Mouse (Mus musculus) left cerebral cortex, postnatal 36 days (tissue): ENCODE measurements around the gene Sh3gl1. TPM values are rescaled to one million over a fixed set of nuclear protein-coding genes. Genes with fewer than 3 reads are reported as not detected.
"Not testable (repeated sequence)": the region's sequence is repeated elsewhere in the genome, so short reads cannot be mapped to it uniquely, and the experiment has no call there.

ENCODE experiments used
- DNase-seq, 2 experiments: peaks; one replicate each; pipeline ENCODE4 v3.0.0; 2021 to 2022; ENCODE audit warnings: low spot score in 2 of 2, mixed read lengths in 1 of 2
- intact Hi-C: fragments of 180-260 bp; cut with DNase I; formaldehyde crosslinking; loops from one replicate; pipeline ENCODE4 v1.15.1; 2025
- total RNA-seq, 2 experiments: library from RNA; stranded (reverse); gene quantifications; 2 replicates each; pipeline ENCODE4 v1.2.3; 2021

Gene Sh3gl1
- 10 to 100 TPM; 39.3 to 45.1 TPM for total RNA-seq

DNA sequence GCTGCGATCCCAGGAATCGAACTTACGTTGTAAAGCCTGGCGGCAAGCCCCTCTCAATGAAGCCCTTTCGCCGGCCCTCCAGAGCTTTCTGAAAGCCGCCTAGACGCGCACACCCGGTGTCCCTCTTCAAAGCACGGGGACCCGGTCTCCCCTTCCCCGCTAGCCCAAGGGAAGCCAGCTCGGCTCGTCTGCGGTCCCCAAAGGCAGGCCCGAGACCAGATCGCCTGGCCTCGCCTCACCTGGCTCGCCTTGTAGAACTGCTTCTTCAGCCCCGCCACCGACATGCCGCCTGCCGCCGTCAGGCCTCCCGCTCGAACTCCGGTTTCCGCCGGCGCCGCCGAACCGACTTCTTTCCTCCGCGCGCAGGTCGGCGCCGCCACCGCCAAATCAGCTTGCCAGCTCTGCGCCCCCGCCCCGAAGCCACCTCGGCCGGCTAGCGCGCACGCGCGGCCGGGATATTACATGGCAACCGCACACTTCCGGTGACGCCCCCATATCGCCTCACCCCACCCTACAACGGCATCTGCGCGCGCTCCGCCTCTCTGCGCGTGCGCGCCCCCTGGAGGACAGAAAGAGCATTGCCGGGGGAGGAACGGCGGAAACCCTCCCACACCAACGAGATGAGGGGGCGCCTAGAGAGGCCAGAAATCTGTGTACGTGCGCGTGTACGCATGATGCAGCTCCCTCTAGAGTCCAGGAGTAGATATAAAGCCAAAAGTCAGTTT is at the start of gene Sh3gl1:
TSS of gene Sh3gl1 (minus strand) at position 460 of the 725 bp plus-strand sequence.
- DNase-seq = peak; percentile 100
- intact Hi-C loops = no loop called here

DNA sequence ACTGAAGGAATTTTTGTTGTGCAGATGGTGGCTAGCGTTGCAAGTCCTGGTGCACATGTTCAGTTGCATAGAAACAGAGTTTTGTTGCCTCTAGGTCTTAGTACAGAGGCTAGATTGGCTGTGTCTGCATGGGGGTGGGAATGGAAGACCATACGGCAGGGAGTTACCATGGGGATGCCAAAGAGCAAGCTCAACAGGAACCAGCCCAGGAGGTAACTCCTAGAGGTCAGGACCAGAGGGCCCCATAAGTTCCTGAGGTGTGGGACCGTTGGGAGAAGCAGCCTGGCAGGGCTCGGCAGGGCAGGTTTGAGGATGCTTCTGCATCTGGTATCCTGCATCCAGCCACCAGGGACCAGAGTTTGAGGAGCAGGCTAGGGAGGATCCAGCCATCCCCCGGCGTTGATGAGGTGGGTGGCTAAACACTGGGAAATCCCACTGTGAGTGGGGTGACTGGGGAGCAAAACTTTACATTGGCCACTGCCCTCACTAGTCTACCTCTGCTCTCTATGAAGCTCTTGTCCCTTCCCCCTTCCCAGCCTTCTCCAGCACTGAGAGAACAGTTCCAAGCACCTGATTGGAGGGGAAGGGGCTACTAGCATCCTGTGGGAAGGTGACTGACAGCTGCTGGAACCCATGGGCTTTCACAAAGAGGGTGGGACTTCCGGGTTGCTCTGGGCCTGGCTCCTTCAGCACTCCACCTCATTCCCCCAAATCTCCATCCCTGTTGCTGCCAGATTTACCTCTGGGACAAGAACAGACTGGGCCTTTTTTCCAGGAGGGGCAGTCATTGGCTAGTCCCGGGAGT is 44.5 kb upstream of the Sh3gl1 start:
- intact Hi-C loops = no loop called here
- DNase-seq = peak; percentile 43 to 51

DNA sequence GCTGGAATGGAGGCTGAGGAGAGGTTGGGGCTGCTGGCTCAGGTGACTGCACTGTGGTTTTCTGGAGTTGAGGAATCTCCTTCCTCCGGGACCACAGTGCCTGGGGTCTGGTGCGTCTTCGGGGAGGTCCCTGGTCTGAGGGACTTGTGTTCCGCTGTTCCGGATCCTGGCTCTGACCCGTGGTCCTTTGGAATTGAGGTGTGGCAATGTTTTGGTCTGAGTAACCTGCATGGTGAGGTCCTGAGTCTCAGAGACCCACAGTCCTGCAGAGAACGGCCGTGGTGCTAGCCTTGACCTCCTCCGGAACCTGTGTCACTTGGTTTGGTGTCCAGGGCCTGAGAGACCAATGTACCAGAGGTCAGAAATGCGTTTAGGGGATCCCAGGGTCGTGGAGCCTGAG is 43.5 kb upstream of the Sh3gl1 start:
- no peak for DNase-seq
- intact Hi-C loops = no loop called here

DNA sequence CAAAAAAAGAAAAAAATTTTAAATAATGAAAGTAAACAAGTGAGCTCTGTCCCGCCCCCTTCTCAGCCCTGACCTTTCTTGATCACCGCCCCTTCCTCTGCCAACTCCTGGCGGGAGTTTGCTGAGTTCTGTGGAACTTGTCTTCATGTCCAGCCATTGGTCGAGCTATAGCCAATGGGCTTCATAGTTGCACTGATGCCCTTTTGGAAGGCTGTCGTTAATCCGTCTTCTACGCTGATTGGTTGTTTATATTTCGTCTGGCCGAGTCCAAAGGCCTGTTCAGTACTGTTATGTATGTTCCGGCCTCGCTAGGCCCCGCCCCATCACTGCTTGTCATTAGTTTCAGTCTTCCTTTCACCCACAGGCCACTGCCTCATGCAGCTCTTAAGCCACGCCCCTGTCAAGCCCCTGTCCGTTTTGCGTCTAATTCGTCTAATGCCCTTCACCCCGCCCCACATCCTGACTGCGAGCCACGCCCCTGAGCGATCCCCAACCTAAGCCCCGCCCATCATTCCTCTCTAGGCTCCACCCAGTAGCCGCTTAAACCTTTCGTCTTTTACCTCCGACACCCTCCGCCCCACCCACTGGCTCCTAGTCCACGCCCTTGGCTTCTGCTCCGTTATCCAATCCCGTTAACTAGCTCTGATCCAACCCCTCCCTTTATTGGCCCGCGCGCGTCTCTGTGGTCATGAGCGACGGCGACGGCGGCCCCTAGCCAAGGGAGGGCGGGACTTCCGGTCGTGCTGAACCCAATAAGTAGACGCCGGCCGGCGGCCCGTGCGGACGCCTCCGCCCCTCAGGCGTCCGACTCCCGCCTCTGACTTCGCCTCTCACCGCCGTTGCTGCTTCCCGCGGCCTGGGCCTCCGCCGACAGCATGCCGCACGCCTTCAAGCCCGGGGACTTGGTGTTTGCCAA is 42.7 kb upstream of the Sh3gl1 start, which contains the start of gene Hdgfl2:
TSS of gene Hdgfl2 (plus strand) at position 755 of the 916 bp plus-strand sequence.
- intact Hi-C loops = no loop called here
- peak; percentile 98 to 99 for DNase-seq

DNA sequence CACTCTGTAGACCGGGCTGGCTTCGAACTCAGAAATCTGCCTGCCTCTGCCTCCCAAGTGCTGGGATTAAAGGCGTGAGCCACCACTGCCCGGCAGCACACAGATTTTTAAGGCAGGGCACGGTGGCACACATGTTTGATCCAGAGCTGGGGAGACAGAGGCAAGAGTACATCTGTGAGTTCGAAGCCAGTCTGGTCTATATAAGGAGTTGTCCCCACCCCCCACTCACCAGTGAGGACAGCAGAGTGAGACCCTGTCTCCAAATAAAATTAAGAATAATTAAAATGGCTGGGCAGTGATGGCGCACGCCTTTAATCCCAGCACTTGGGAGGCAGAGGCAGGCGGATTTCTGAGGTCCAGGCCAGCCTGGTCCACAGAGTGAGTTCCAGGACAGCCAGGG is 41.9 kb upstream of the Sh3gl1 start:
- intact Hi-C loops, DNase-seq: not testable (repeated sequence)

DNA sequence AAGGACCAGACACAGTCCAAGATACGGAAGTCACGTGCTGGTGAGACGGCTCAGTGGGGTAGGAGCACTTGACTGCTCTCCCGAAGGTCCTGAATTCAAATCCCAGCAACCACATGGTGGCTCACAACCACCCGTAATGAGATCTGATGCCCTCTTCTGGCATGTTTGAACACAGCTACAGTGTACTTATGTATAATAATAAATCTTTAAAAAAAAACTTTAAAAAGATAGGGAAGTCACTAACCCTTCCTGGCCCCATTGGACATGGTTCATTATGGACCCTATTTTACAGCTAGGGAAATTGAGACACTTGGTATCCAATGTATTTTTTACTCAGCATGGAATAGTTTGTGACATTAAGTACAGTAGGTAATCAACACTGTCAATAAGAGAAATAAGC is 41.1 kb upstream of the Sh3gl1 start:
- no peak for DNase-seq
- intact Hi-C loops = no loop called here

DNA sequence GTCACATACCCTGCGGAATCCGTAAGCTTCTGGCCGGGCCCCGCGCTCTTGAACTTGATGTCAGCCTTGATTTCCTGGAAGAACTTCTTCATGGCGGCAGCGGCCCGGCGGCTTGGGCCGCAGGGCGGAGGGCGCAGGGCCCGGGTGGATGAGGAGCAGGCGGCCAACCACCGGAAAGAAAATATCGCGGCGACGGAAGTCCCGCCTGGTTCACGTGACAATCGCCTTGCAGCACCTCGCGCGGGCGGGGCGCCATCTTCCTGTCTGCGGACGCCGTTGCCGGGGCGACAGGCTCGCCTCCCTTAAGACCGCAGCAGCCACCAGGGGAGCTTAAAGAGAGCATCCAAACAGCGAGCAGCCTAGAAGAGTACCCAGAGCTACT is 38.4 kb upstream of the Sh3gl1 start, which contains the start of gene Ubxn6:
TSS of gene Ubxn6 (minus strand) at position 202 of the 382 bp plus-strand sequence.
- peak; percentile 98 for DNase-seq
- intact Hi-C loops = loop anchor here (2.0 kb wide), 1 partner anchor 34 kb away; the partner anchor contains the start of gene Chaf1a

DNA sequence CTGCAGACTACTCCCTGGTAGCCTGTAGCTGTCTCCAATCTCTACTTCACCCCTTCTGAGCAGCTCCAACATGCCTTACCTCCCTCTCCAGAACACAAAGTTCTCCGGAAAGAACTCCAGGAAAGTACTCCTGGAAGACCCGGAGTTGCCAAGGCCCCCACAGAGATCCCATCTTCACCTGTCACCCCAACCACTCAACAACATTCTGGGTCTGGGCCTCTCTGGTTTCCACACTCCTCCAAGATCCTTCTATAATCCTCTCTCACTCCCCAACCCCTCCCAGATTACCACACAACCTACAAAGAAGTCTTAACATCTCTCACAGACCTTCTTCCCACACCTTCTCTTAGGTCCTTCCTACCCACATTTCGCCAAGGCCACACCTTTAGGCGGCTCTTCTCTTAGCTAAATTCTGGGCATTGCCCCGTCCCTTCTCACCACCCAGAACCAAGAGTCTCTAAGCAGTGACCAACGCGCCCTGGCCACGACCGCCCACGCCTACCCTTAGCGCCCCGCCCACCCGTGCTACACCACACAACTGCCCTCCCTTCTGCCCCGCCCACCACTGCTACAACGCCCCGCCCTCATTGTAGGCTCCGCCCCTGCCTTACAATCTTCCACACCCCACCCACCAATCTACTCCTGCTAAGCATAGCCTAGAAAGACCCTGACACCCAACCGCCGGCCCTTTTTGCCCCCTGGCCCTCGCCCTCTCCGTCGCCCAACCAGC is 37.8 kb upstream of the Sh3gl1 start:
- DNase-seq = peak in 1 of 2 experiments; percentile 68
- intact Hi-C loops = loop anchor here (2.0 kb wide), 1 partner anchor 33 kb away; the partner anchor contains the start of gene Chaf1a

DNA sequence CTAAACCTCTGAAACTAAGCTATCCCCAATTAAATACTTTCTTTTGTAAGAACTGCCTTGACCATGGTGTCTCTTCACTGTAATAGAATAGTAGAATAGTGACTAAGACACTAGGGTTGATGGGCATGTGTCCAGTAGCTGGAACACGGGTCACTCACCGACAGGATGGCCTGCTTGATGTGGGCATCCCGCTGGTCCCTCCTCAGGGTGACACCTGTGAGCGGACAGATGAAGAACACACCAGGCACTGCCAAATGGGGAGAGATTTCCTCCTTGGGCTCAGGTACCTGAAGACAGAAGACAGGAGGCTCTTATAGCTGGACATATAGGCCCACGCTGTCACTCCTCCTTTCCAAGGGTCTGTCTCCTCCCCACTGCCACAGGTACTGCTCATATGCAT is 35.8 kb upstream of the Sh3gl1 start:
- no peak for DNase-seq
- intact Hi-C loops = no loop called here

DNA sequence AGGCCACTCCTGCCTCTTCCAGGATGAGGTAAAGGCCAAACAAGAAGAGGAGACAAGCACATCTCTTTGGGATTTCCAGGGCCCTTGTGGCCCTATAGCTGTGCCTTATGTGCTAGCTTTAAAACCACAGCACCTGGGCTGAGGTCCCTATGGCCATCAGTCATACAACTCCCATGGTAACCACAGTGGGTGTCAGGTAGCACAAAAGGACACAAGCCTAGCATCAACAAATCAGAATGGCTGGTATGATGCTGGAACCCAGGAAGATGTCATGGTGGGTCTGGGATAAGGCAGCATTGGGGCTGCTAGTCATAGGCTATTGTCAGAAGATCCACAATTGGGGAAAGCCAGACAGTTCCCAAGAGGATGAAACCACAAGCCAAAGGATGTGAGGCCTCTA is 34.7 kb upstream of the Sh3gl1 start:
- DNase-seq = no peak
- intact Hi-C loops = no loop called here

DNA sequence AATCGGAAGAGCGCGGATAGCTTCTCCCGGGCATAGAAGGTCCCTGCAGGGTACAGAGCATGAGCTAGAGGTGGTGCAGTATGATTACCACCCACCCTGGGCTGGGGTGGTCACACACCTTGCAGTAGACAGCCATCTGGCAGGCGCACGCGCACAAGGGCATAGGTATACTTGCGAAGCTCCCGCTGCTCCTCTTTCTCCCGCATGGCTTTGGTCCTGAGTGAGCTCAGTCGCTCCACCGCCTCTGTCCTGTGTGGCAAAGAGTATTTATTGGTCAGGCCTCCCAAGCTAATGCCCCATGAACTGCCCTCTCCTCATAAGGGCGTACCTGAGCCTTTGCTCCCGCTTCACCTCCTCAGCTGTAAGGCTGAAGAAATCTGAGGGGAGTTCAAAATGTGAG is 32.6 kb upstream of the Sh3gl1 start:
- intact Hi-C loops = no loop called here
- no peak for DNase-seq

DNA sequence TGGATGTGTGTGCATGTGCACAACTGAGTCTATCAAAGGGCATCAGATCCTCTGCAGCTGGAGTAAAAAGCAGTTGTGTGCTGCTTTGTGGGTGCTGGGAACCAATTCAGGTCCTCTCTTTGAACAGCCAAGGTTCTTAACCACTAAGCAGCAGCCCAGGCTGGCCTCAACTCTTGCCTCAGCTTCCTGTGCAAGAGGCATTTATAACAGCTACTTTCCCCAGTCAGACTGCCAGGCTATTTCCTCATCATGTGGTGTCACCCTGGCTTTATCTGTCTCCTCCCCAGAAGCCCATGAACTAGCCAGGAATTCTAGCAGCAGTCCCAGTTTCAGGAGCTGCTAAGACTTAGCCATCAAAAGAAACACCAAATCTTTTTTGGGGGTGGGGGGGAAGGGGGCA is 30.0 kb upstream of the Sh3gl1 start:
- DNase-seq = no peak

DNA sequence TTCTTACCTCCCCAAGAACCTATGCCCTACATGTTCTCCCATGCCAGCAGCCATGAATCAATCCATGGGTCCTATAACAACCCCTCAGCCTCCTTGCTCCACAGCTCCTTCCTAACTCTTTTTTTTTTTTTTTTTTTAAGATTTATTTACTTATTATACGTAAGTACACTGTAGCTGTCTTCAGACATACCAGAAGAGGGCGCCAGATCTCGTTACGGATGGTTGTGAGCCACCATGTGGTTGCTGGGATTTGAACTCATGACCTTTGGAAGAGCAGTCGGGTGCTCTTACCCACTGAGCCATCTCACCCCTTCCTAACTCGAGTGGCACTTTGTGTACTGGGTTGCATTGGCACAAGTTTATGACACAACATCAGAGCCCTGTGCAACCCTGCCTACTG is 29.3 kb upstream of the Sh3gl1 start:
- intact Hi-C loops, DNase-seq: not testable (repeated sequence)

More for the DNA sequence above, 30.0 kb upstream of the Sh3gl1 start:
- intact Hi-C loops = no loop called here

DNA sequence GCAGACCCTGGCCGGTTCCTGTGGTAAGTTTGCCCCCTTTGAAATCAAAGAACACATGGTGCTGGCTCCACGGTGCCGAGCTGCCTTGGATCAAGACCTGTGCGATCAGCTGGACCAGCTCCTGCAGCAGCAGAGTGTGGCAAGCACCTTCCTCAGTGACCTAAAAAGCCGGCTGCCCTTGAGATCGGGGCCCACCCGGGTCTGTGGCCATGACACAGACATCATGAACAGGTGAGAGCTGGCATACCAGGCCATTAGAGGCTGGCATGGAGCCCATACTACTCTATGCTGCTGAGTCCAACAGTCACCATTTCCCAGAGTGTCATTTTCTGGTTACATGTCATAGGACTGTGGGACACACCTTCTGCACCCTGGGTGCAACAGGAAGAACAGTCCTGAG is 25.6 kb upstream of the Sh3gl1 start:
- intact Hi-C loops = no loop called here
- DNase-seq = no peak

DNA sequence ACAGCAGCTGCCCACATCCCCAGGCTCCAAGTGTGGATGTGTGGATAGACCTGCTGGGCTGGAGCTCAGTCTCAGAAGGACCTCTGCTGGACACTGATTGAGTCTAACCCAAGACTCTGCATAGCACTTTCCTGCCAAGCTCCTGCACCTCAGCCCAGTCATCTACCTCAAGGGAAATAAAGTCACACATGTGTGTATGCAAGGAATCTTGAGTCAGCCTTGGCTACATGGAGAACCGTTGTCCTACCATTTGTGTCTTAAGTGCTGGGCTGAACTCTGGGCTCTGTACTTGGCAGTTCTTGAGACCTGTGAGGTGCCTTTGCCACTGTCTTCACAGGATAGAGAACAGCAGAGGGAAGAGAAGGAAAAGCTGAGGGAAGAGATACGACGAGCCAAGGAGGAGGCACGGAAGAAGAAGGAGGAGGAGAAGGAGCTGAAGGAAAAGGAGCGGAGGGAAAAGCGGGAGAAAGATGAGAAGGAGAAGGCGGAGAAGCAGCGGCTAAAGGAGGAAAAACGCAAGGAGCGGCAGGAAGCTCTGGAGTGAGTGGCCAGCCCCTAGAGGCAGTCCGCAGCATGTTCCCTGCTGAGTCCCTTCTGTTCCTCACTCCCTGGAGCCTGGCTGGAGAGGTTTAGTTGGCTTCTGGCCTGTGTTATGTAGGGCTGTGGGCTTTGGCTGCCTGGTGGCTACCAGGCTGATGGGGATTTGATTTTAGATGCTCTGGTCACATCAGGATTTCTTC is 21.1 kb upstream of the Sh3gl1 start:
- intact Hi-C loops = no loop called here

DNA sequence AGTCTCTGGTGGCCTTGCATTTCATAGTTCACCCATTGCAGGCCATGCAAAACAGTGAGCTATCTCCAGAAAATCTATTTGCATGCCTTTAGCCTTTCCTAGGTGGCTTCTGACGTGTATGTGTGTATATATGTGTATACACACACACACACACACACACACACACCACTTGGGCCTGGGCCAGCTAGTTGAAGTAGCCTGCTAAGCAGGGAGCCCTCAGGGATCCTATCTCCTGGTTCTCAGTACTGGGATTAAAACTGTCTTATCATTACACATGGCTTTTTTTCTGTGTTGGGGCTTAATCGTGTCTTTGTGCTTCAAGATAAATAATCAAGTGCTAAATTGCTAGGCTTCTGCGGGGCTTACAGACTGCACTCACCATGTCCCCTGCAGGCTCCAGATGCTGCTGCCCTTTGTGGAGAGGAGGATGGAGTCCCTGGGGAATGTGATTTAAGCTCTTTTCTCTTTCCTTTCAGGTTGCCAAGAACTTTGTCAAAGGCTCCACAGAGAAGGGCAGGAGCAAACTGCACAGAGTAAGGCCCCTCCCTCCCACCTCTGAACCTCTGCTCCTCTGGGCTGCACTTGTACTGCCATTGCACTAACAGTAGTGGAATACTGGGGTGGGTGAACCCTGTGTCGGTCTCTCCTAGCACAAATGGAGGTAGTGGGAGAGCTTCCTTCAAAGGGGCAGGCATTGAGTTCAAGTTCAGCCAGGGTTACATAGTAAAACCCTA is 19.7 kb upstream of the Sh3gl1 start:
- intact Hi-C loops = no loop called here
- DNase-seq = no peak

More for the DNA sequence above, 21.1 kb upstream of the Sh3gl1 start:
- DNase-seq = no peak

DNA sequence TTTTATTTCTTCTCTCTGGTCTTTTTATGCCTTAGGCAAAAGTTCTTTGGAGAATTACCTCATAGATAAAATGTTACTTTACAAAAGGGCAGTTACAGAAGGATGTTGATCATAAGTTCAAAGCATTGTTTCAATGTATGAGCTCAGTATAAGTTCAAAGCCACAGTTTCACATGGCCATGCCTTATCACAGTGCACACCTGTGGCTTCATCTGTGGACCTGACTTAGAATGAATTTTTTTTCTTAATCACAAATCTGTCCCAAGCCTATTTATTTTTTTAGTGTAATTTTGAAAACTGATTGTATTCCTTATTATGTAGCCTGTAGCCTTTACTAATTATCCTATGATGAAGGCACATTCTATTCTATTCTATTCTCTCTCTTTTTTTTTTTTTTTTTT is 18.5 kb upstream of the Sh3gl1 start:
- intact Hi-C loops = no loop called here
- DNase-seq = no peak

DNA sequence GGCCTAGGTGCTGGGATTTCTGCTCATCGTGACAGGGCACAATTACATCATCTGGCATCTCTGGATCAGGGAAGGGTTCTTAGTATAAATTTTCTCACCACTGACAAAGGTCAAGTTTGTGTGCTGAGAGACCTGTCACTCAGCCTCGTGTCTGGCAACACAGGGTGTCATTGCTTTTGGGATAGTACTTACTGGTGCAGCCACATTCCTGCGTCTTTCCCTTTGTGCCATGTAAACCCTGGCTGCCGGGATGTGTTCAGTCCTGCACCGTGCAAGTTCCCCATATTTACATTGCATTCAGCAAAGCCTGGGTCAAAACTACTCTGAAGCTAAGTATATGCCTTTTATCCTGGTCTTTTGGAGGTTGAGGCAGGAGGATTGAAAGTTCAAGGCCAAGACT is 14.9 kb upstream of the Sh3gl1 start:
- intact Hi-C loops = no loop called here
- no peak for DNase-seq
